Mouse (Mus musculus): ENCODE results near the gene Lrrc30. TPM values are rescaled to one million over a fixed set of nuclear protein-coding genes. Genes with fewer than 3 reads are reported as not detected.

The Lrrc30 gene
- 100 to 1,000 TPM in 2 of 4 experiments, 10 to 100 TPM in 2; 76.4 to 182 (median 94.4) TPM for total RNA-seq (2022)

- peak; percentile 70 to 80 for DNase-seq (ENCODE audit: low spot score in 2 of 2)
These were observed at the start of gene Lrrc30 for GRCm38 (mm10) chr17:67632676-67633339. Gene Lrrc30, minus strand, starts transcription at chr17:67632723.

GRCm38 (mm10) chr17:67681084-67681483 lies 48.6 kb upstream of the Lrrc30 start:
- DNase-seq (ENCODE audit: low spot score in 2 of 2): no peak

DNA sequence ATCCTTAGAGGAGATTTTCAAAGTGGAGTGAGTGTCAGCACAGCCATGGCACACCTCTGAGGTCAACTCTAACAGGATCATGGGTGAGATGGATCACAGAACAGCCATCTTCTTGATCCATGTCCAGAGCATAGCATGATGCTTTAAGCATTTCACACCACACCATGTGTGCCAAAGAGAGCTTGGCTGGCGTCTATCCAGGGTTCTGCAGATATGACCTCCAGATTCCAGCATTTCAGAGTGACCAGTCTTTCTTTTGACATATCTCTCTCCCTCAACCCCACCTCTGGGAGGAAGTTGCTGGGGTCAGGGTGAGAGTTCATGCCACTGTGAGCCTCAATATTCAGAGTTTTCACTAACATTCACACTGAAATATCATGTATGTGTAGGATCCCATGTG lies 46.1 kb upstream of the Lrrc30 start:
- DNase-seq (ENCODE audit: low spot score in 2 of 2): no peak

DNA sequence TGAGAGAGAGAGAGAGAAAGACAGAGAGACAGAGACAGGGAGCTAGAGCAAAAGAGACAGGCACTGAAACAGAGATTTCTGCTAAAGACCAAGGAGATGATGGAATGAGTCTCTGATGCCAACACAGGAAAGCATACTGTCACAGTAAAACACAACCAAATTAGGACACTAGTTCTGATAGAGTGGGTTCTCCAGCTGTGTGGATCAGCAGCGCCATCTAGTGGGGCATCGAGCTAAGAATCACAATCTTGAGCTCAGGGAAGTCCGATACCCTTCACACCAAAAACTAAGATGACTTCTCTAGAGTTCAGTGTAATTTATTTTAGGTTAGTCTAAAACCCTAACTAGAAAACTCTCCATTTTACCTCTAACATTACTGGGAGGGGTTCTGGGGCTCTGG lies 35.5 kb upstream of the Lrrc30 start:
- peak; percentile 18 to 21 for DNase-seq (ENCODE audit: low spot score in 2 of 2)

DNA sequence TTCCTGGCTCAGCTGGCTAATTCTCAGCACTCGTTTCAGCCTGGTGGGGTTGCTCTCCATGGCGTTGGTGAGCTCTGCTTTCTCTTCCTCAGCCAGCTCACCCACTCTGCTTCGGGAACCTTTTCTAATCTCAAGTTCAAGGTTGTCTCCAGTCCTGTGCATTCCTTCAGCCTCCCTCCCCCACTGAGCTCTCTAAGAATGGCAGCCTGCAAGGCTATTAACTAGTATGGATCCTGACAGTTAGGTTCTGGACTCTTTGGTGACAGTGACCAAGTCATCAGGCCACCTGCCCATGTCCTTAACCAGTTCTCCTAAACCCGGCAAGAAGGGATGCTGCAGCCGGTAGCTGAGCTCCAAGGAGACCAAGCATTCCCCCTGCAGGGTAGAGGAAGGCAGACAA lies 34.5 kb upstream of the Lrrc30 start:
- DNase-seq (ENCODE audit: low spot score in 2 of 2): no peak

DNA sequence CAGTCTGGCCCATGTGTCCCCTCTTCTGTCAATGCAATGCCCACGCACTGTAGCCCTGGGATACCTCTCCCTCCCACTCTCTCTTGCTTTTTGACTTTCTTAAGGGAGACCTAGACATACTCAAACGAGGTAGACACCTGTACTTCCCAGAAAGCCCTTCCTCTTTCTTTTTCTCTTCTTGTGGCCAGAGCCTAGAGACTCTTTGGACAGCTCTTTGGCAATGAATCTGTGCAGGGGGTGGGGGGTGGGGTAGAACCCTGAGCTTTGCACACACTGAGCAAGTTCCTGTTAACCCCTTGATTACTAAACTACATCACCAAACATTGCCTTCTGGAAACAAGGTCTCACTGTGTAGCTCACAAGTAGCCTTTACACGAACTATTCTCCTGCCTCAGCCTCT lies 31.8 kb upstream of the Lrrc30 start:
- no peak for DNase-seq (ENCODE audit: low spot score in 2 of 2)

DNA sequence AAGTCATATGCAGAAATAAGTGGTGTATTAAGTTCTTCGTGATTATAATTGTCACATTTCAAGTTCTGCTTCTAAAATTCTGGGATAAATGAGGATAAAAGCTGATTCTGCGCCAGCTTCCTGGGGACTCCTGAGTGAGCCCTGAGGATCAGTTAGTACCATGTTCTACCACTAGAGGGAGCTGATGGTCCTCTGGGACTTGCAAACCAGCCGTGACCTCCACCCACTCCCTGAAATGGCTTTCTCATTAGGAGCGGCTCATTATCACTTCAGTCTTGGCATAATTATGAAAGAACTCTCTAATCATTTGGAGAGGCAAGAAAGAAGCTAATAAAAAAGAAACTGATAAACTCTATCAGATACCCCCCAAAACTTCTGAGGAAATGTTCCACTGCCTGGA lies 19.0 kb upstream of the Lrrc30 start:
- peak; percentile 18 to 26 for DNase-seq (ENCODE audit: low spot score in 2 of 2)

GRCm38 (mm10) chr17:67641627-67642026 lies 9.1 kb upstream of the Lrrc30 start:
- no peak for DNase-seq (ENCODE audit: low spot score in 2 of 2)

DNA sequence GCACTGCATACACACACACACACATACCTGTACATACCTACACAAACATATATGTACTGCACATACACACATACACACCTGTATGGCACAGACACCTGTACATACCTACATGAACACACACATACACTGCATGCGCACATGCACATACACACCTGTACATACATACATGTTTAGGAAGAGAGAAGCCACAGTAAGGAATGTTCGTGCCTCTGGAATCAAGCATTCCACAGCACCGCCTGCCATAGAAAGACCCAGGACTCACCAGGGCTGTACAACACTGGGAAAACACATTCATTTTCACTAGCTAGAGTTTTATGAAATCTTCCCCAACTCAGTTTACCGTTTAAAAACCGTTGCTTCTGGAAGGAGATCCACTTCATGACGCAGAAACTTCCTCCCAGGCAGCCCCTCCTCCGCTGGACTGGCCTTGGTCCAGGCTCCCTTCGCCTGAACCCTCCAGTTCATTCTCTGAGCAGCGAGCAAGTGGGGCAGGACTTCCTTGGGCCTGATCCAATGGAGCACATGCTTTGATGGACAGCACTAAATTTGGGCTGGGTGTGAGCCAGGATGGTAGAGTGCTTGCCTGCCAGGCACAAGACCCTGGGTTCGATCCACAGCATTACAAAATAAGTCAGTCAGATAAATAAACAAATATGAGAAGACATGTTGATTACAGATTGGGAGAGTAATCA lies 5.7 kb upstream of the Lrrc30 start:
- peak; percentile 47 to 56 for DNase-seq (ENCODE audit: low spot score in 2 of 2)

DNA sequence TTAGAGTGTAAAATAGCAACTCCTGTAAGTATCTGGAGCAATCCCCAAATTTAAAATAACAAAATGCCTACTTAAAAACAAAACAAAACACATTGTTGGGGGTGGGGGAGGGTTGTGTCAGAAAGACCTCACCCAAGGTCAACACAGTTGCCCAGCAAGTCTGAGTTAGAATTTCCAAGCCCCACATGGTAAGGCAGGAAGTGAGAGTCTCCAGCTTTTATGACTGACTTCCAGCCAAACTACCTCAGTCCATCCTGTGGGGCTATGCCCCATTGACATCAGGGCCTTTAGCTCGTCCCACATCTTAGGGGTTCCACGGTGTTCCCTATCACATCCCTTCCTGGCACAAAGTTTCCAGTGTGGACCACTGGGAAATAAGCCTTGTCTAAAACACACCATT lies 4.4 kb upstream of the Lrrc30 start:
- DNase-seq (ENCODE audit: low spot score in 2 of 2): no peak

DNA sequence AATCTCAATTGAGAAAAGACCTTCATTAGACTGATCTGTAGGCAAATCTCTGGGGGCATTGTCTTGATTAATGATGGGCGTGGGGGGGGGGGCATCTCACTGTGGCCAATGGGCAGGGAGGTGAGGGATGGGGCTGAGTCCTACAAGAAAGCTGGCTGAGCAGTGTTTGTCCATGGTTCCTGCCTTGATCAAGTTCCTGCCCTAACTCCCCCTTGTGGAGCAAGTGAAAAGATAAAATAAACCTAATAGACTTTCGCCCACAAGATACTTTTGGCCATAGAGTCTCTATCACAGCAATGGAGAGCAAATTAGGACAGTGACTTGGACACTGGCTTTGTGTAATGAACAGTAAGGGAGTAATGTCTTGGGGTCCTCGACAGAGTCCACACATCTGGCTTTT lies 3.8 kb upstream of the Lrrc30 start:
- DNase-seq (ENCODE audit: low spot score in 2 of 2): no peak

GRCm38 (mm10) chr17:67629746-67630145 lies 2.8 kb downstream of the Lrrc30 start:
- no peak for DNase-seq (ENCODE audit: low spot score in 2 of 2)

DNA sequence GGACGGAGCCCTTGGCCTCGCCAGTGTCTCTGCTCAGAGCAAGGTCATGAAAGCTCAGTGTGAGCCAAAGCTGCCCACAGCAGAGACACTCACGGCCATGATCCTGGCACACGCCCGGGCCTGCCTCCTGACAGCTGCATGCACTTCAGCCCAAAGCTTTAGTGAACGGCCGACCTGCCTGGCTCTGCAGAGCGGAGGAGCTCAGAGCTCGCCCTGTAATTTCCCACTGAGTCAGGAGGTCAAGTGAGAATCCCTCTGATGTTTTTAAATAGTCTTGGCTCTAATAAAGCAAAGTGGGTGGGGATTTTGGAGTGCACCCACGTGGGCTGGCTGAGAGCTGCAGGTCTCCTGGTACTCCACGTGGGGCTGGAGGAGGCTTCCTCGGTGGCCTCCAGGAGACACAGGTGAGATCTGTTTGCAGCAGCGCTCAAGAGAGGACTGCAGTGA lies 3.3 kb downstream of the Lrrc30 start:
- DNase-seq (ENCODE audit: low spot score in 2 of 2): peak; percentile 80 to 89

- DNase-seq (ENCODE audit: low spot score in 2 of 2): no peak
These were observed 4.0 kb downstream of the Lrrc30 start for GRCm38 (mm10) chr17:67628475-67628874.

- DNase-seq (ENCODE audit: low spot score in 2 of 2): peak; percentile 55 to 62
These were observed 7.1 kb downstream of the Lrrc30 start for GRCm38 (mm10) chr17:67625431-67625830.

GRCm38 (mm10) chr17:67619001-67619400 lies 13.5 kb downstream of the Lrrc30 start:
- DNase-seq (ENCODE audit: low spot score in 2 of 2): no peak

DNA sequence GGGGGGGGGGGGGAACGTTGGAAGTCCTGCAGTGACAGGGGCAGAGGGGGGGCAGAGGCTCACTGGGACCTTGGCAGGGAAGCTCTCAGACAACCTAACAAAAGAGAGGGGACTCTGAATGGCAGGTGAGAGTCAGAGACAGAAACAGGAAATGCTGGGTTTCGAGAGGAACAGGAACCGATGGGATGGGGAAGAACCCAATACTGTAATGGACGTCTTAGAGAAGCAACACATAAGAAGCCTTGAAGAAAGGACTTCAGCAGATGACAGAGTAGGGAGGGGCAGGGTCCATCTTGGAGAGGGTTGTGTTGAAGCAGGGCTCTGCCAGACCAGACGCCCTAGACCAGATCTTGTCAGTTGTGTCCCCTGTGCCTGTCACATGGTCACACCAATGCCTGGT lies 18.1 kb downstream of the Lrrc30 start:
- DNase-seq (ENCODE audit: low spot score in 2 of 2): no peak

- no peak for DNase-seq (ENCODE audit: low spot score in 2 of 2)
These were observed 19.9 kb downstream of the Lrrc30 start for GRCm38 (mm10) chr17:67612576-67612975.

DNA sequence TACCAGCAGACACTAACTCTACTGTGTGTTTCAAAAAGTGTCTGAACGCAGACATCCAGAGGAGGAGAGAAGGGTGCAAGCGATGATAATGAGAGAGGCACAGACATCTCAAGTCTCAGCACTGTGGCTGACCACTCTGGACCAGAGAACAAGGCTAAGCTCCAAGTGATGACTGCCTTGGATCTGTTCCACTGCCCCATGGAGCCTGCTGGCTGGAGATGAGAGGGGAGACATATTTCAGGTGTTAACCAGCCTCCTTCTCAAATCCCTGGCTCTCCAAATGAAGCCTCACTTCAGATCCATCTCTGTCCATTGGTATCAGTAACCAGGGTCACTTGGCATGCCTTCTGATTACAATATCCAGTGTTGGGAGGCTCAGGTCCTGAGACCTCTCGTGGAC lies 20.4 kb downstream of the Lrrc30 start:
- DNase-seq (ENCODE audit: low spot score in 2 of 2): no peak

- no peak for DNase-seq (ENCODE audit: low spot score in 2 of 2)
These were observed 28.1 kb downstream of the Lrrc30 start for GRCm38 (mm10) chr17:67604446-67604845.

DNA sequence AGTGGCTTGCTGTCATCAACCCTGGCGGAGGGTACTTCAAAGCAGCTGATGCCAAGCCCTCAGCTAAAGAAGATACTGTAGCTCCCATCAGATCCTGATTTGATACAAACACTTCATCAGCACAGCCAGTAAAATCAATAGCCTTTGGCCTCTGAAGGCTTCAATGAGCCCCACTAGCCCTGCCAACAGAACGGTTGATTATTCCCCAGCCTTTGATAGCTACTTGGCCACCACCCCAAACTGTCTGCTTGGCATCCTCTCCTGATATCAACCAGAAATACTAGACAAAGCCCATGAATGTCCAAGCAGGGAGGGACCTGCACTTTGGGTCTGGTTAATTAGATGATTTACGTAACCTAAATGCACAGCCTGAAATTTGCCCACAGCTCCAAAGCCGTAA lies 30.0 kb downstream of the Lrrc30 start:
- DNase-seq (ENCODE audit: low spot score in 2 of 2): no peak

GRCm38 (mm10) chr17:67584937-67585579 lies 47.5 kb downstream of the Lrrc30 start:
- peak; percentile 33 to 41 for DNase-seq (ENCODE audit: low spot score in 2 of 2)

DNA sequence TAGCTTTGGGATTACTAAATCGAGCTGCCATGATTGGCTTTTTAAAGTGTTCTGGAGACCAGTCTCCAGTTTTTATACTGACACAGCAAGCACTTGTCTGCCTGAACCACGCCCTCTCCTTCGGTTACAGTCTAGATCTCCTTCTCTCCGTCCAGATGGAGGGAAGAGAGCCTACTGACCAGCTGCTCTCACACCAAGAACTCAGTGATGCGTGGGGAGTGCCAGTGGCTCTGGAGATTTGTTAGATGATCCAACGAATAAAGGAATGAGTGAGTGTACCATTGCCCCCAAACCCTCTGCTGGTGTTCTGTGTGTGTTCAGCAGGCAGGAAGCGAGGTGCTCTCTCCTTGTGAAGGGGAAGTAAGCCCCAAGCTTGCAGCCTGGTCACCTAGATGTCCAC lies 48.0 kb downstream of the Lrrc30 start:
- no peak for DNase-seq (ENCODE audit: low spot score in 2 of 2)

All from gastrocnemius, adult 8-10 months (tissue).